Mouse (Mus musculus) forelimb bud, embryonic 11.5 days (tissue): ENCODE results near the gene Naip2.
"Not testable (repeated sequence)": the region's sequence is repeated elsewhere in the genome, so short reads cannot be mapped to it uniquely, and the experiment has no call there.

Experiments used
- DNase-seq: peaks from one replicate; pipeline ENCODE4 v3.0.0-alpha.2; 2012; ENCODE audit warnings: low read depth, low spot score

Gene Naip2

DNA sequence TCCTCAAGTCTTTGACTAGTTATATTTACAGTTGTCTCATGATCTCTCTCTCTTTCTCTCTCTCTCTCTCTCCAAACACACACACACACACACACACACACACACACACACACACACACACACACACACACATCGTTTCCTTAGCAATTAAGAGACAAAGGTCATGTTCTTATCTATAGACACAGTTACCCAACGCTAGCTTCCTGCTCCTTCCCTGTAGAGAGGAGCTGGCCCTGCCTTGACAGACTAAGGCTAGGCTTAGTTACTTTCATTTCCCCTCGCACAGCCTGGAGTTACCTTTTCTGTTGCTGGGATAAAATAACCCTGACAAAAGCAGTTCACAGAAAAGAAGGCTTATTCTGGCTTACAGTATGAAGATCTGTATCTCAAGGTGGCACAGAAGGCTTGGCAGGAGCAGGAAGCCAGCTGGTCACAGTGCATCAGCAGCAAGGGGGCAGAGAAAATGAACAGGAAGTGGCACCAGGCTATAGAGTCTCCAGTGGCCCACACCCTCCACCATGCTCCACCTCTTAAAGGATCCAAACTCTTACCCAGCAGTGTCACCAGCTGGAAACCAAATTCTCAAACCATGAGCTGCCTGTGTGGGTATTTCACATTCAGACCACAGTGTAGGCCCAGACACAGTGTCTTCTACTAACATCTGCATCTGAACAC lies at the start of gene Naip2:
Gene Naip2 (minus strand): TSS at position 434 of the 675 bp plus-strand sequence.
- not testable (repeated sequence) for DNase-seq

DNA sequence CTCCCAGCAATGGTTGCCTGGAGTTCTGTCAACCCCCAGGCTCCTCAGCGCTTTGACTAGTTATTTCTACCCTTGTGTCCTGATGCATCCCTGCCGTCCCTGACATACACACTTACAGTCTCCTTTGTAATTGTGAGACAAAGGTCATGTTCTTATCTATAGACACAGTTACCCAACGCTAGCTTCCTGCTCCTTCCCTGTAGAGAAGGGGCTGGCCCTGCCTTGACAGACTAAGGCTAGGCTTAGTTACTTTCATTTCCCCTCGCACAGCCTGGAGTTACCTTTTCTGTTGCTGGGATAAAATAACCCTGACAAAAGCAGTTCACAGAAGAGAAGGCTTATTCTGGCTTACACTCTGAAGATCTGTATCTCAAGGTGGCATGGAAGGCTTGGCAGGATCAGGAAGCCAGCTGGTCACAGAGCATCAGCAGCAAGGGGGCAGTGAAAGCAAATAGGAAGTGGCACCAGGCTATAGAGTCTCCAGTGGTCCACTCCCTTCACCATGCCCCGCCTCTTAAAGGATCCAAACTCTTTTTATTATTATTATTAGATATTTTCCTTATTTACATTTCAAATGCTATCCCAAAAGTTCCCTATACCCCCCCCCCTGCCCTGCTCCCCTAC lies 45.1 kb upstream of the Naip2 start:
- not testable (repeated sequence) for DNase-seq

GRCm38 (mm10) chr13:100246223-100246622 lies 44.3 kb upstream of the Naip2 start, which contains the start of gene Naip5:
TSS of gene Naip5 (minus strand) at chr13:100246323.
- not testable (repeated sequence) for DNase-seq

DNA sequence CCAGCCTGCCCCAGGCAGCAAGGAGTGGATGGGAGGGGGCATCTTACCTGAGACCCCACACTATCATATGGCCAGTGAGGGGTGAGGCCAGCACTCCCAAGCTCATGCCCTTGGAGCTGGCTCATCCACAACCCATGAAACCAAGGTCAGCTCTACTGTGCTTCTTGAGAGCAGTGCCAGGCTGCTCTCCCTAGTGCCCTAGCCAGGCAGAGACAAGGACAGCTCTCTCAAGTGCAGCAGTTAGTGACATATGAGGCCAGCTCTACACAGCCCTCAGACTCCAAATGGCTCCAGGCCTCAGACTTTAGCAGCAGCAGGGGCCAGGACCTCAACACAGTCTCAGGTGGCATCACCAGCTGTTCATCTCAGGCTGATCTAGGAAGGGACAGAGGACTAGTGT lies 41.8 kb upstream of the Naip2 start:
- no peak for DNase-seq

DNA sequence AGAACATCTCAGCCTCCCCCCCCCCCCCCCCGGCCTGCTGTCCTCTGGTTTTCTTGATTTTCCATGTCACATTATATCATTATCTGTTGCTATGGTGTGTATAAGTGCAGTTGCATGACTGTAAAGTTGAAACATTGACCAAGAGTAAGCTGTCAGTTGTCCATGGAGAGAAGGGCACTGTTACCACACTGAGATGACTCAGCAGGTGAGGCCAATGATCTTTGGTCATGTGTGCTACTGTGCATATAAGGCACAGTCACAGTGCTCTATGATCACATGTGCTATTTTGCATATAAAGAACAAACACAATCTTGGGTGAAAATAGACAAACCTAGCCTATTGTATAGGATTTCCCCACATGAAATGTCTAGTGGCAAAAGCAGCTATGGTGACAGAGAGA lies 11.8 kb upstream of the Naip2 start:
- DNase-seq, result not testable (repeated sequence)

DNA sequence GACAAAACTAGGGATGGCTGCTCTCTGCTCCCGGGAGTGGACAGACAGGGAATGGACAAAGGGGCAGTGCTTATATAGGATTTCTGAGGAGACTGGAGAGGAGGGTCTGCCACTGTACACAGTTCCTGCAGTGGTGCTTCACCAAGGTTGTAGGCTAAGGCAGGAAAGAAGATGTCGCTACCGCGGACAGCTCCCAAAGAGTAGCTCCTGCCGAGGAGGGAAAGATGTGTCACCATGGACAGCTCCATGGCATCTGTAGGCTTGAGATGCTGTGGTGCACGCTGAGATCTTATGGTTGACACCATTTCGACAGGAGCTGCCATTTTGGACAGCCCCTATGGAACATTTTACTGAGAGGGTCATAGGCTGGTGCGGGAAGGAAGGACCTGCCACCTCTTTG lies 8.6 kb upstream of the Naip2 start:
- peak; percentile 64 for DNase-seq

DNA sequence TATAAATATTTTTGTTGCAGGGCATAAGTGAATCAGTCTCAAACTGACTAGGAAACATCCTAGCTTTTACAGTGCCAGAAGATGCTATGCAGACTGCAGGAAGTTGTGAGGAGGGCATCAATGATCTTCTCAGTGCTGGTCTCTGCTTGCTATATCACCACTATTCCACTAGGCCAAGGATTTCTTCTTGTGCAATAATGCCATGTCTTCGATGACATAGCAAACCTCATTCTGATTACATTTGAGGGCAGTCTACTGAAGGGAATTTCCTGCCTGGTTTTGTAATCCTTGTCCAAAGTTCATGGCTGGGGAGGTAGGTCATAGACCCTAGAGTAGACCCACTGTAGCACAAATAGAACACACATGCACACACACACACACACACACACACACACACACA lies 1.4 kb upstream of the Naip2 start:
- no peak for DNase-seq

GRCm38 (mm10) chr13:100200778-100201177 lies 1.1 kb downstream of the Naip2 start:
- no peak for DNase-seq

DNA sequence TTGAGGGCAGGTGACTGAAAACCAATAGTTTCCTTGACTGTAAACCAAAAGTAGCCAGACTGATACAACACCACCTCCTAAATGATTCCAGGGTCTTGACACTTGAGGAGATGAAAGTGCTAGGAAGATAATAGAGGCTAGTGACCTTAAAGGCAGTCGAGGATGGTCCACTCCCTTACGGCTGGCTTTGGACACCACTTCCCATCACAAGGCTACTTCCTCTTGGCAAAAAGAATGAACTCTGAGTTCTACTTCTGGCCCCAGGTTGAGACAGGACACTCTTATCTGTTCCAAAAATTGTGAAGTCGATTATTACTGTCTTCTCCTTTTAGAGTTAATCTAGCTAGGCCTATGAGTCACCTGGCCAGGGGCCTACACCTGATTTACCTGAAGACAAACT lies 6.5 kb downstream of the Naip2 start:
- DNase-seq, result no peak

DNA sequence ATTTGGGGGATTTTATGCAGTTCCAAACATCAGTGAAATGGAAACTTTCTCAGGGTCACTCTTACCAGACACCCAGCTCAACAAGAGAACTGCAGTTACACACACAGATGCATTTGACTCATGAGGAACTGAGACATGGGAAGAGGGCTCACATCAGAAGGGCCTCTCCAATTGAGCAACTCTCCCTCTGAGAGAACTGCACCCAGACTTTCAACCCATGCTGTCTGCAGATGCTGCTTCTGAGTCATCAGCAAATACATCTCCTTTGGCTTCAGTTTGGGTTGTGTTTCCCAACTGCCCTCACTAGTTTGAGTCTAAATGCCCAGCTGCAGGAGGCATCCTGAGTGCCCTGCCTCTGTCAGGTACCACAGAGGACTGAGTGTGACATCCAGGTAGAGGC lies 18.8 kb downstream of the Naip2 start:
- not testable (repeated sequence) for DNase-seq

DNA sequence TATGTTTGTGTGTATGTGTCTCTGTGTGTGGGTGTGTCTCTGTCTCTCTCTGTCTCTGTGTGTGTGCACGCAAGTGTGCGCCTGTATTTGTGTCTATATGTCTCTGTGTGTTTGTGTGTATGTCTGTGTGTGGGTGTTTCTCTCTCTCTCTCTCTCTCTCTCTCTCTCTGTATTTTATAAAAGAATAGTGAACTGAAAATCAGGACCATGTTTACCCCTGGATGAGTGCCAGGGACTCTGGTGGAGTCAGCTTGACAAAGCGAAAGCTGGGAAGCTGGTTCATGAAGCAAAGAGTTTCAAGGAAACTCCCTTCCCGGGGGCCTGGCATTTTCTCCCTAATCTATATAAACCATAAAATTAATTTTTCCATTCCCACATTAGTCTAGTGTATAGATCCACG lies 27.5 kb downstream of the Naip2 start:
- not testable (repeated sequence) for DNase-seq

DNA sequence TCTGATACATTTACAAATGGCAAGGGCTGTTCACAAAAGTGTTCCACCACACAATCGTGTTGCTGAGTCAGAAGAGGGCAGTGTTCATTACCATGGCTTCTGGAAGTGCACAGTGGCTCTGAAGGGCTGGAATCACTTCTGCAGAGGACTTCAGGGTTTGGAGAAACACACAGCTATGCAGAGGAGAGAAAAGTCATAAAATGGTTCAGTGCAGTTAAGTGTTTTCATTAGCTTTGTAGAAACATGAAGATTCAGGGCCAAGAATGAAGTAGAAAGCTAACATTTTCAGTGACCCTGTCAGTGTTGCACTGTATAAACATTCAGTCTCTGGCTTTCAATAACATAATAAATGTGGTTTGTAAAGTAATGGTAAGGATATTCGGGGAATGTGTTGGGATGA lies 35.5 kb downstream of the Naip2 start:
- not testable (repeated sequence) for DNase-seq

DNA sequence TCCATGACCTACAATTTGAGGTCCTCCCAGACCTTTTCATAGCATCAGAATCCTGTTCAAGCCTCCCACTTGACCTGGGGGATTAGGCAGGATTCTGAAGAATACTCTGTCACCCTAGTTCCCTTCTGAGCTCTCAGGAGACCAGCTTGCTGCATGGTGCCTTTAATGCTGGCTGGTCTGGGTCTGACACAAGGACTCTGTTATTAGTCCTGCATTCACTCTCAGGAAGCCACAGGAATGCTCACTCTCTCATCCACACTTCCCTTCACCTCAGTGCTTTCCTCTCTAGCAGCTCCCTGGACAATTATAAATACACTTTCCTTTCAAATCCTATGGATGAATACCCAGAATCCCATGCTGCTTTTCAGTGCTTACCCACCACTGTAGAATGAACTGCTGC lies 39.4 kb downstream of the Naip2 start:
- not testable (repeated sequence) for DNase-seq

DNA sequence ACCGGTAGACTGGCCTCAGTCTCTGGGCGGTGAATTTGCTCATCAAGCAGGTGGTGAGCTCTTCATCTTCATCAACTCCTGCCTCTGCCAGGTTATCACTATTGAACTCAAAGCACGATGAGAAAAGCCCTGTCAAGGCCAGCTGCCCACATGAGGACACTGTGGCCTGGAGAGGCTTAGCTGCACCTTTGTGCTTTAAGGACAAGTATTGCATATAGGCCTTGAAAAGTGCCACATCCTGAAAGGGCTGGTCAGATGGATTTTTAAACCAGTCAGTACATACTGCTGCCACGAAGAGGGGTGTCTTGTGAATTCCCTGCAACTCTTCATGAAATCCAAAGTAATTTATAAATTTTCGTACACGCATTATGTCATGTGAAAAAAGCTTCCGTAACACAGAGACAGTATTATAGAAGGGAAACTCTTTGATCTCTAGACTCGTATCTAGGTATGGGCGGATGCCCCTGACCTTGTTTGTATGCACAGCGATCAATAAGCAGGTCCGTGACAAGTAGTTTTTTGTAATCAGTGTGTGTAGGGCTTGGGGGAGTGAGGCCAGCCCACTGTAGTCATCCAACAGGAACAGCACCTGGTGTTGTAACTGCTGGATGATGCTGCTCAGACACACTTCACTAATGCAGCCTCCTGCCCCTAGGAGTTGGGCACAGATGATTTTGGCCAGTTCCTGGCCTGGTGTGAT lies 40.6 kb downstream of the Naip2 start:
- not testable (repeated sequence) for DNase-seq

- DNase-seq, result no peak
Observed at GRCm38 (mm10) chr13:100156624-100157023, 45.3 kb downstream of the Naip2 start.

DNA sequence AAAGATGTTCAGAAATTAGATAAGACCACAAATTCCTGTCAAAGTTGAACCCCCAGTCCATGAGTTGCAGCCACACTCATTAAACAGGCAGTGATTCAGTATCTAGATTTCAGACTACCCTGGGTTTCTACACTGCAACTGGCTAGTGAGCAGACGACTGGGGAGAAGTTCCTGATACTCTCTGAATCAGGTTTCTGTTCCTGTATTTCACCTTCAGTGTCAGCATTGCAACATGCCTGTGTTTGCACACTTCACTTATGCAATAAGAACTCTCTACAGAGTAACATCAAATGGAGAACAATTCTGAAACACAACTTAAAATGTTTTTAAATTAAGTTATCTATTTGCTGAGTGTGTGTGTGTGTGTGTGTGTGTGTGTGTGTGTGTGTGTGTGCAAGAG lies 49.2 kb downstream of the Naip2 start:
- no peak for DNase-seq

- DNase-seq, result no peak
Observed at GRCm38 (mm10) chr13:100141646-100142314, 60.1 kb downstream of the Naip2 start.

DNA sequence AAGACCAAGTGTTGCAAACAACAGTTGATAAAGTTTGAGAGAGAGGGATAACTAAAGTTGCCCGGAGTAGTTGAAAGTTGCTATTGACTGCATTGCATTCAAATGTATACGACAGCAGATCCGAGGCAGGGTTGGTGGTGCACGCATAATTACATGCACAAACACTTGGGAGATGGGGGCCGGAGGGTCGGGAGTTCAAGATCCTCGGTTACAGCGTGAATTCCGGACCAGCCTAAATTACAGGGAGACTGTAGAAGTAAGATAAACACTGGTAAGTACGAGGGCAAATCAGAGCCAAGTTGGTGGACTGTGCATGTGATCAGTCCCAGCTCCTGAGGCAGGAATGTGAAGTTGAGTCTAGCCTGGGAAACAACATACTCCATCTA lies 76.6 kb downstream of the Naip2 start:
- DNase-seq, result no peak

DNA sequence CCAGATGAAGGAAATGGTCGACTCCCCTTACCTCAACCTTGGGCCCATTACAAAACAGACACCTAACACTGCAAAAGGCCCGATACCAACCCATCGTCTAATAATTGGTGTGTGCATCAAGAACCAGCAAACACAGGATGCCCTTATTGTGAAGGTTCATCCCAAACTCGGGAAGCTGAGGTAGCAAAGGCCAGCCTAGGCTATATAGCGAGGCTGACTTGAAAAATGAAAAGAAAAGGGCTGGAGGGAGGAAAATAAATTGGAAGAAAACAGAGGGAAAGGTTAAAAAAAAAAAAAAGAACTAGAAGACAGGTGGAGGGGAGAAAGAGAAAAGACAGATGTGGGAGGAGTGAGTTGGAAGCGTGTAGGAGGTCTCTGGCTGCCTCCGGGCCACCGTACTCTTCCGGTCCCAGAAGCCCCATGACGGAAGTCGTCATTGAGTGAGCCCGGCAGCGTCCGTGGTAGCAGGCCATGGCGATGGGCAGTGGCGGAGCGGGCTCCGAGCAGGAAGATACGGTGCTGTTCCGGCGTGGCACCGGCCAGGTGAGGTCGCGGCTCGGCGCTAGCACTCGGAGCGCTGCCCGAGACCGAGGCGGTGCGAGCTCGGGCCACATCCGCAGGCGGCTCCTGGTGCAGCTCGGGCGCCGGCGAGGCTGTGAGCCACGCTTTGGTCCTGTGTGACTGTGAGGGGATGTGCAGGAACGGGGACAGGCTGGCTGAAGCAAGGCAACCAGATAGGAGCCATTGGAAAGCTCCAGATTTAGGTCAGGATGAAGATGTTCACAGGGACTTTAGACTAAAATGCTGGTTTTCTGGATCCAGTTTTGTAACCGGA lies 77.3 kb downstream of the Naip2 start, which contains the start of gene Smn1:
Gene Smn1 (plus strand): TSS at position 430 of the 835 bp plus-strand sequence.
- DNase-seq, result peak; percentile 92

- DNase-seq, result no peak
Observed at GRCm38 (mm10) chr13:100123970-100124369, 77.9 kb downstream of the Naip2 start.
